Mouse (Mus musculus) forebrain, embryonic 12.5 days (tissue): ENCODE results near the gene Aqp6. TPM values are rescaled to one million over a fixed set of nuclear protein-coding genes. Genes with fewer than 3 reads are reported as not detected.
A peak's percentile ranks its signal among the peaks of the same experiment; 100 is the strongest.

Experiments
- ATAC-seq: fragments of 200-750 bp; cut with Nextera tagmentation; 2 replicates; pipeline ENCODE4 v1.8.0; 2017; ENCODE audit warnings: moderate TSS enrichment; ENCODE audit not compliant: low FRiP score
- H3K27ac ChIP-seq: fragments of 300-500 bp; sonication (generic); 2 replicates; pipeline ENCODE4 v1.5.1; 2016; ENCODE audit warnings: mild to moderate bottlenecking
- H3K27me3 ChIP-seq: fragments of 300-500 bp; sonication (generic); 2 replicates; pipeline ENCODE4 v1.6.1; 2016; ENCODE audit warnings: mild to moderate bottlenecking
- H3K36me3 ChIP-seq: fragments of 300-500 bp; sonication (generic); replicated peaks from 2 replicates; pipeline ENCODE4 v1.6.1; 2016; ENCODE audit warnings: mild to moderate bottlenecking
- H3K4me1 ChIP-seq: fragments of 300-500 bp; sonication (generic); 2 replicates; pipeline ENCODE4 v1.6.1; 2016
- H3K4me2 ChIP-seq: fragments of 300-500 bp; sonication (generic); 2 replicates; pipeline ENCODE4 v1.6.1; 2016; ENCODE audit warnings: mild to moderate bottlenecking, moderate library complexity
- H3K4me3 ChIP-seq: fragments of 300-500 bp; sonication (generic); replicated peaks from 2 replicates; pipeline ENCODE4 v1.5.1; 2016; ENCODE audit warnings: mild to moderate bottlenecking
- H3K9ac ChIP-seq: fragments of 300-500 bp; sonication (generic); 2 replicates; pipeline ENCODE4 v1.6.1; 2016; ENCODE audit warnings: mild to moderate bottlenecking
- H3K9me3 ChIP-seq: fragments of 300-500 bp; sonication (generic); 2 replicates; pipeline ENCODE4 v1.6.1; 2016
- WGBS: fragments of 180-500 bp; shearing (Covaris S2); methylation state at CpG from one replicate; pipeline ENCODE4 v1.1.7; 2016; 5-methylcytosine and 5-hydroxymethylcytosine counted together
- polyA plus RNA-seq: library from polyadenylated mRNA; unstranded; fragments of >200 nt; fragmentation: Nextera tagmentation; extraction: Ambion mirVana; gene quantifications from 2 replicates; pipeline ENCODE4 v1.2.1, GENCODE M21; 2016

Gene Aqp6
- polyA plus RNA-seq, 1 experiment from 2014 or later: not detected

DNA sequence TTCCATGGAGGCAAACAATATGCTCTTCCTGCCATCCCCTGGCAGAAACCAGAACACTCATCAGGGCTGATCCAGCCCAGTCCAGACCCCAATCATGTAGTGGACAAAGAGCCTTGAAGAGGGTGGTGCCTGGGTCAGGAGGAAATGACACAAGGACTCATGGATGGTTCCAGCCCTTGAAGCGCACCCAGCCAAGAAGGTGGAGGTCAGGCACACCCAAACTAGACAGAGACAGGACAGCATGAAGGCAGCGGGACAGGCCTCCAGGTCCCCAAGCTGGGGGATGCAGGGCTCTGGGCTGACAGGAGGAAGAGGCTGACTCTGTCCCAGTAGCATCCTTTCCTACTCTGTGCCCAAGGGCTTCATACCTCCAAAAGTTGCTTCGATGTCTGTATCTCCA is 14.7 kb upstream of the Aqp6 start:
- Histone ChIP-seq H3K9ac (no peak overlapping the region), H3K4me3 (no peak overlapping the region)
- WGBS: 88% methylated on average over 3 of the region's 3 CpGs

GRCm38 (mm10) chr15:99589237-99589636 is 12.0 kb upstream of the Aqp6 start:
- WGBS: 1% methylated on average over 9 of the region's 9 CpGs
- H3K9me3 ChIP-seq: no peaks in the 10 kb centered on the region
- H3K27ac ChIP-seq: no peak overlapping the region
- no peak overlapping the region for H3K4me3 ChIP-seq
- H3K4me2 ChIP-seq: no peak overlapping the region
- H3K9ac ChIP-seq: no peak overlapping the region
- no peaks in the 10 kb centered on the region for H3K36me3 ChIP-seq
- peaks cover 21% of the 10 kb centered on the region for H3K4me1 ChIP-seq
- peaks cover 100% of the 10 kb centered on the region for H3K27me3 ChIP-seq
- no peak for ATAC-seq

More for the DNA sequence above, 14.7 kb upstream of the Aqp6 start:
- Histone ChIP-seq H3K36me3 (no peaks in the 10 kb centered on the region), H3K9me3 (no peaks in the 10 kb centered on the region), H3K27me3 (peaks cover 99% of the 10 kb centered on the region), H3K4me2 (no peak overlapping the region), H3K4me1 (peaks cover 30% of the 10 kb centered on the region), H3K27ac (no peak overlapping the region)
- ATAC-seq: no peak

DNA sequence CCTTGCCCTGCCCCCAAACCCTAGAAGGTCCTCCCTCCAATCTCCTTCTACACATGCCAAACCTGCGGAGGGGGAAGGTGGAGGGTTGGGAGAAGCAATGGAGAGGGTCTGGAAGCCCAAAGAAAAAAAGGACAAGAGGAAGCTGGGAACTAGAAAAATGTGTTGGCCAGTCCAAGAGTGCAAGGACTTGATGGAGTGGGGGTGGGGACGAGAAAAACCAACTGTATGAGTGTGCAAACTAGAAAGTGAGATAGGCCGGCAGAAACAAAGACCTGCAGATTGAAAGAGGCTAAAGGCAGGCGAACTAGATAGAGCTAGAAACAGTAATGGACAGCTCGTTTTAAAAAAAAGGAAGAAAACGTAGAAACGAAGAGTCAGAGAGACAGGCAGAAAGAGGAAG is 11.5 kb upstream of the Aqp6 start:
- Histone ChIP-seq H3K4me1 (peaks cover 17% of the 10 kb centered on the region), H3K4me3 (no peak overlapping the region), H3K27me3 (peaks cover 100% of the 10 kb centered on the region), H3K9ac (no peak overlapping the region), H3K36me3 (no peaks in the 10 kb centered on the region), H3K4me2 (no peak overlapping the region), H3K27ac (no peak overlapping the region), H3K9me3 (no peaks in the 10 kb centered on the region)
- WGBS: 17% methylated on average over 7 of the region's 7 CpGs
- no peak for ATAC-seq

DNA sequence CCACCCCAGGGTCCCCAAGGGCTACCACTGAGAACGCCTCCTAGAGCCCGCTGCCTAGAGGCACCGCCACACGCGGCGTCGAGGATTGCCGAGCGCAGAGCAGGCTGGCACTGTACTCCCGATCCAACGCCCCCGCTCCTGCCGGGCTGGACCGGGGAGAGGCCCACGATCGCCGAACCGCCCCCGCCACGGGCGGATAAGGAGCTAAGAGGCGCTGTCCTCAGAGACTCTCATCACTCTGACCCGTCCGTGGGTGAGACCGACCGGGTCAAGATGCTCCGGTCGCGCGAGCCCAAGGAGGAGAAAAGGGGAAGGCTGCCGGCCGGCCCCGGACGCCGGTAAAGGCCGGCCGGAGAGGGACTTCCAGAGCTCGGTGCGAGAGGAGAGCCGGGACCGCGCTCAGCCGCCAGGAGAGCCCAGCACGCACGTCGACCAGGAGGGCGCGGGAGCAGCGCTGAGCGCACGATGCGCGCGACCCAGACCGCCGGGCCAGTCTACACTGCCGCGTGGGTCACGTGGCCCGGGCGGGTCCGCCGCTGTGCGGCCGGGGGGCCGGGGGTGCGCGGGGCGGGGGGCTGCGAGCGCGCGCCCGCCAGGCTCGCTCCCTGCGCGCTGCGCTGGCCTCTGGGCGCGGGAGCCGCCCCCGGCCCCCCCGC is 10.6 kb upstream of the Aqp6 start, which contains the start of gene Aqp5:
Gene Aqp5 (plus strand): TSS at position 354 of the 656 bp plus-strand sequence.
- WGBS: 3% methylated on average over 57 of the region's 83 CpGs

GRCm38 (mm10) chr15:99592177-99592576 is 9.0 kb upstream of the Aqp6 start:
- Histone ChIP-seq H3K27ac (no peak overlapping the region), H3K4me2 (no peak overlapping the region), H3K4me1 (peaks cover 15% of the 10 kb centered on the region), H3K9me3 (no peaks in the 10 kb centered on the region), H3K9ac (no peak overlapping the region), H3K27me3 (peaks cover 85% of the 10 kb centered on the region), H3K36me3 (no peaks in the 10 kb centered on the region), H3K4me3 (no peak overlapping the region)
- WGBS: 66% methylated on average over 8 of the region's 8 CpGs
- ATAC-seq: no peak

More for the DNA sequence above, 10.6 kb upstream of the Aqp6 start, which contains the start of gene Aqp5:
- H3K27ac ChIP-seq: no peak within 1 kb of the TSS
- no peaks in the 10 kb centered on the region for H3K36me3 ChIP-seq
- peaks cover 100% of the 10 kb centered on the region for H3K27me3 ChIP-seq
- H3K4me3 ChIP-seq: peak within 1 kb of the TSS; percentile 45
- peak within 1 kb of the TSS; percentile 58 for H3K4me2 ChIP-seq
- H3K9ac ChIP-seq: 0 out of 2 replicates have a peak within 1 kb of the TSS, but pooled peaks have one; percentile 25
- H3K9me3 ChIP-seq: no peaks in the 10 kb centered on the region
- H3K4me1 ChIP-seq: peaks cover 9% of the 10 kb centered on the region
- ATAC-seq: peak; percentile 75

GRCm38 (mm10) chr15:99592877-99593276 is 8.3 kb upstream of the Aqp6 start:
- Histone ChIP-seq H3K4me1 (peaks cover 18% of the 10 kb centered on the region), H3K27me3 (peaks cover 83% of the 10 kb centered on the region), H3K9me3 (no peaks in the 10 kb centered on the region), H3K27ac (no peak overlapping the region), H3K9ac (no peak overlapping the region), H3K36me3 (no peaks in the 10 kb centered on the region), H3K4me2 (no peak overlapping the region), H3K4me3 (no peak overlapping the region)
- 85% methylated on average over 5 of the region's 5 CpGs for WGBS
- no peak for ATAC-seq

DNA sequence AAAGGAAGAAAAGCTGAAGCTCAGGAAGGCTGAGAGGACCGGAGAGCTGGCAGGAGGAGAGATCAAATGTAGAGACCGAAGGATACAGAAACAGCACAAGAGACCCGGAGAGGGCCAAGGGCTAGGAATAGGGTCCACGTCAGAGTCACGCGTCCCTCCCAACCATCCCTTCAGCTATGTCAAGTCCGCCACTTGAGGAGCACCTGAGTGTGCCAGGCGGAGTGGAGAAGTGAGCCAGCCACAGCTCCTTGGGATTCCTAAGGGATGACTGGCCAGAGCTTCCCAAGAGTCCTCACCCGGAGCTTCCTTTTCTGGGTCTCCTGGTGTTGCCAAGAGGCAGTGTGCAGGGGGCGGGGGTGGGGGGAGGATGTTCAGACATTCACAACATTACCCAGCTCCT is 6.2 kb upstream of the Aqp6 start:
- Histone ChIP-seq H3K27me3 (peaks cover 77% of the 10 kb centered on the region), H3K9me3 (no peaks in the 10 kb centered on the region), H3K4me1 (peaks cover 29% of the 10 kb centered on the region), H3K4me2 (no peak overlapping the region), H3K27ac (no peak overlapping the region), H3K36me3 (no peaks in the 10 kb centered on the region), H3K9ac (no peak overlapping the region), H3K4me3 (no peak overlapping the region)
- WGBS: 87% methylated on average over 10 of the region's 10 CpGs
- no peak for ATAC-seq

DNA sequence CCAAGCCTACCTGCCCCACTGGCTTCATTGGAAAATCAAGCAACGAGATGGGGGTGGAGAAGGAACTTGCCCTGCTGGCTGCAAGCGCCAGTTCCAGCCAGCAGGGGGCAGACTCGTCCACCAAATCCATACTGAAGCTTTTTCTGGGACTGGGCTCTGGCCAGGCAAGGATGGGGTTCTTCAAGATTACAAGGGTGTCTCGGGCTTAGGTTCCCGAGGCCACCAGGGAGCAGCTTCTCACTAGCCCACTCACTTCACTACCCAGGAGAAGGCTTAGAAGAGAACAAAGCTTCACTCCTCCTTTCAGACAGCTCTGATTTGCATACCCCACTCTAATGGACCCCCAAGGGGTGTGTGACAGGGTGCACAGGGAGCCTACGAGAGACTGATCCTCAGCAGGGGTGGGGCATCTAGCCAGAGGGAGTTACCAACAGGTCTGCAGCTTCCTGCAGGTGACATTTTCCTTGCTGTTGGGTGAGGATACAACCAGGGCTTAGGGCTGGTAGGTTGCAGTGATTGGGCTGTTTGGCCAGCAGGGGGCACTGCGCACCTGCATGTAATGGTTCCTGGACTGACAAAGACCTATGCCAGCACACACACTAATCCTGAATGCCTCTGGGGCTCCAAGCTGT is 5.0 kb upstream of the Aqp6 start:
- no peak overlapping the region for H3K27ac ChIP-seq
- H3K9me3 ChIP-seq: no peaks in the 10 kb centered on the region
- peaks cover 30% of the 10 kb centered on the region for H3K4me1 ChIP-seq
- 0% methylated on average over 7 of the region's 7 CpGs for WGBS
- peak; percentile 89 for ATAC-seq
- H3K27me3 ChIP-seq: peaks cover 77% of the 10 kb centered on the region
- no peaks in the 10 kb centered on the region for H3K36me3 ChIP-seq
- H3K9ac ChIP-seq: no peak overlapping the region
- no peak overlapping the region for H3K4me2 ChIP-seq
- no peak overlapping the region for H3K4me3 ChIP-seq

DNA sequence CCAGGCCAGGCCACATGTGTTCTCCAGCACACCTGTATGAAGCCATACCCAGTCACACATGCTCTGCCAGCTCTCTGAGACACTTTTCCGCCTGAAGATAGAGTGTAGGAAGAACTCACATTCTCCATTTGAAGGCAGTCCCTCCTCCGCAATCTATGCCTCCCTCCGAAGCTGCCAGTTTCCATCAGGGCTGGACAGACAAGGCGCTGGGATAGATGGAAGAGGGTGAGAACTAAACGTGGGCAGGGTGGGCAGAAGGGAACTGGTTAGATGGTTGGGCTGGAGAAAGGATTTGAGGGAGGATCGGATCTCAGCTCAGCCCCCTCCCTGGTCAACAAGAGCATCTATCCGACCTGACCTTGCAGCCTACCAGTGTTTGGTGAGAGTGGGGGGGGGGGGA is 4.4 kb upstream of the Aqp6 start:
- H3K4me3 ChIP-seq: no peak overlapping the region
- WGBS: 53% methylated on average over 7 of the region's 7 CpGs
- no peak overlapping the region for H3K27ac ChIP-seq
- no peak for ATAC-seq
- H3K4me2 ChIP-seq: no peak overlapping the region
- H3K36me3 ChIP-seq: no peaks in the 10 kb centered on the region
- H3K9ac ChIP-seq: no peak overlapping the region
- no peaks in the 10 kb centered on the region for H3K9me3 ChIP-seq
- H3K27me3 ChIP-seq: peaks cover 76% of the 10 kb centered on the region
- peaks cover 36% of the 10 kb centered on the region for H3K4me1 ChIP-seq

DNA sequence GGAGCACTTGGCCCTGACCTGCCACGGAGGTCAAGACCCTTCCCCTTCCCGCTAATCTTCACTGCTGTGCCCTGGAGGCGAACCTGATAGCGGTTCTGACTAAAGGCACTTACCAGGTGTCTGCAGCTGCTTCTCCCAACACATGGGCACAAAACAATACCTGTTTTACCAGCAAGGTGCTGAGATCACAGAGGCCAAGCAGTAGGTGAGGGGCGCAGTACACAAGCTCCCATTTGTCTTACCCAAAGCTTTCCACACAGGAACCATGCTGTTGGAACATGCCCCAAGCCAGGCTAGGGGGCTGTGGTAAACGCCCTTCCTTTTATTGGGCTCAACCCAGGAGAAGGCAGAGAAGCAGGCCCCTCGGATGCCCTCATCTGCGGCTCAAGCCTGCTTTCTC is 3.6 kb upstream of the Aqp6 start:
- 0 out of 2 replicates have a peak overlapping the region, but pooled peaks have one; percentile 5 for H3K9ac ChIP-seq
- ATAC-seq: no peak

DNA sequence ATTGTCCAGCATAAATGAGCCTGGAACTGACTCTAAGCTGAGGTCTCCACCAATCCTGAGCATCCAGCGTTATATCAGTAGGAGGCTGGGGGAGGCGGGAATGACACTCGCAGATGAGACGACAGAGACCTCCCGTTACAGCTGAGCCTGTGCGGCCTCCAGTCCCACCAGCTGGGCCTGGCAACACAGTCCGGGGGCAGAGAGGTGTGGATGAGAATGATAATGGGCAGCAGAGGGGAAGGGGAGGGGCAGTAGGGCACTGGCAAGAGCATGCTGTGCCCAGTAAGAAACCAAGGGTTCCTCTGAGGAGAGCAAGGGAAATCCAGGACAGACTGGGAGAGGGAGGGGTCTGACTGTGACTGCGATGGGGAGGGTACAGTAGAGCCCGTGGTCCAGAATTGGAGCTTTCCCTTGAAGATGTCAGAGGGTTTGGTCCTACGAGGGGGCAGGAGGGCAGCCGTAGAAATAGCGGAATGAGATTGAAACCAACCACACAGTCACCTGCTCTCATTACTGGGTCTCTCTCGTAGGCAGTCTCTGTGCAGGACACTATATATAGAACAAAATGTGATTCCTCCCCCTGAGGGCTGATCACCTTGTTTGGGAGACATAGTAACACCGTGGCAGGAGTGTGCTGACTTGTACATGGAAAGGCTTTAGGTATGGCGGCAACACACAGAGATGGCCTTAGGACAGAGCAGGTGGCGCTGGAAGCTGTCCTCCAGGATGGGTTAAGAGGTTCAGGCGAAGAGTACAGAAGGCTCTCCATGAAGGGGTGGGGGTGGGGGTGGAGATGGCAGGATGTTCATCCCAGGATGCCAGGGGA is 1.7 kb upstream of the Aqp6 start:
- 0 out of 2 replicates have a peak, but pooled peaks have one; percentile 21 for ATAC-seq
- no peak overlapping the region for H3K4me3 ChIP-seq
- H3K36me3 ChIP-seq: no peaks in the 10 kb centered on the region
- 58% methylated on average over 17 of the region's 17 CpGs for WGBS
- H3K4me1 ChIP-seq: peaks cover 42% of the 10 kb centered on the region
- H3K4me2 ChIP-seq: no peak overlapping the region
- no peak overlapping the region for H3K9ac ChIP-seq
- no peak overlapping the region for H3K27ac ChIP-seq
- peaks cover 70% of the 10 kb centered on the region for H3K27me3 ChIP-seq
- no peaks in the 10 kb centered on the region for H3K9me3 ChIP-seq

More for the DNA sequence above, 3.6 kb upstream of the Aqp6 start:
- no peak overlapping the region for H3K4me3 ChIP-seq
- H3K36me3 ChIP-seq: no peaks in the 10 kb centered on the region
- 56% methylated on average over 8 of the region's 8 CpGs for WGBS
- no peak overlapping the region for H3K4me2 ChIP-seq
- peaks cover 42% of the 10 kb centered on the region for H3K4me1 ChIP-seq
- peaks cover 73% of the 10 kb centered on the region for H3K27me3 ChIP-seq
- no peaks in the 10 kb centered on the region for H3K9me3 ChIP-seq
- no peak overlapping the region for H3K27ac ChIP-seq

DNA sequence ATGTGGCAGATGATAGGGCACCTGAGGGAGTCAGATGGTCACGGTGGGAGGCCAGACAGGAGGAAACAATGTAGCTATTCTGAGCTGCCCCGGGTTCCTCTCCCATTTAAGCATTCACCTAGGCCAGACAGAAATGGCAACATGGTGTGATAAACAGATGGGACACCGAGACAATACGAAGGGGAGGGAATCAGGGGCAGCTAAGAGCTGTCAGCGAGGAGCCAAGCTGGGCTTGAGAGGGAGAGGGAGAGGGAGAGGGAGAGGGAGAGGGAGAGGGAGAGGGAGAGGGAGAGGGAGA is 572 bp downstream of the Aqp6 start:
- H3K4me2 ChIP-seq: no peak overlapping the region
- H3K4me3 ChIP-seq: no peak overlapping the region
- ATAC-seq: no peak
- peaks cover 78% of the 10 kb centered on the region for H3K27me3 ChIP-seq
- no peak overlapping the region for H3K27ac ChIP-seq
- H3K4me1 ChIP-seq: peaks cover 49% of the 10 kb centered on the region
- H3K9me3 ChIP-seq: no peaks in the 10 kb centered on the region
- WGBS: 27% methylated on average over 5 of the region's 5 CpGs
- H3K9ac ChIP-seq: no peak overlapping the region
- H3K36me3 ChIP-seq: no peaks in the 10 kb centered on the region
